Mouse (Mus musculus): ENCODE measurements around the gene Plekhg6. TPM values are rescaled to one million over a fixed set of nuclear protein-coding genes. Genes with fewer than 3 reads are reported as not detected.

Plekhg6 gene
- polyA plus RNA-seq, 1 experiment from 2014 or later = 0.07 TPM

- H3K27me3 ChIP-seq (ENCODE audit: poor library complexity, severe bottlenecking) = no peaks in the 10 kb centered on the region
- no peak overlapping the region for H3K4me3 ChIP-seq
- no peak overlapping the region for H3K27ac ChIP-seq
- no peak for DNase-seq (ENCODE audit: extremely low spot score, low spot score)
- WGBS = 89% methylated on average over 6 of the region's 6 CpGs
- H3K4me1 ChIP-seq = no peaks in the 10 kb centered on the region
- H3K9me3 ChIP-seq = no peaks in the 10 kb centered on the region
- no peaks in the 10 kb centered on the region for H3K36me3 ChIP-seq (replicated peaks)
These were observed 31.1 kb upstream of the Plekhg6 start for GRCm38 (mm10) chr6:125411661-125412060.

- Histone ChIP-seq H3K36me3 (replicated peaks) (no peaks in the 10 kb centered on the region), H3K27me3 (ENCODE audit: poor library complexity, severe bottlenecking) (no peaks in the 10 kb centered on the region), H3K9me3 (no peaks in the 10 kb centered on the region), H3K4me3 (no peak overlapping the region), H3K27ac (no peak overlapping the region), H3K4me1 (no peaks in the 10 kb centered on the region)
- no peak for DNase-seq (ENCODE audit: extremely low spot score, low spot score)
- 68% methylated on average over 8 of the region's 8 CpGs for WGBS
These were observed 30.5 kb upstream of the Plekhg6 start for GRCm38 (mm10) chr6:125410995-125411547.

- Histone ChIP-seq H3K9me3 (no peaks in the 10 kb centered on the region), H3K4me3 (no peak overlapping the region), H3K27ac (no peak overlapping the region), H3K4me1 (peaks cover 3% of the 10 kb centered on the region; the same call in 1 of the 2 replicates), H3K36me3 (replicated peaks) (no peaks in the 10 kb centered on the region), H3K27me3 (ENCODE audit: poor library complexity, severe bottlenecking) (no peaks in the 10 kb centered on the region)
- no peak for DNase-seq (ENCODE audit: extremely low spot score, low spot score)
- 81% methylated on average over 11 of the region's 11 CpGs for WGBS
These were observed 30.0 kb upstream of the Plekhg6 start for GRCm38 (mm10) chr6:125410551-125410950.

GRCm38 (mm10) chr6:125407657-125408056 lies 27.1 kb upstream of the Plekhg6 start:
- DNase-seq (ENCODE audit: extremely low spot score, low spot score) = no peak
- WGBS = 94% methylated on average over 10 of the region's 10 CpGs
- H3K4me3 ChIP-seq = no peak overlapping the region
- no peaks in the 10 kb centered on the region for H3K27me3 ChIP-seq (ENCODE audit: poor library complexity, severe bottlenecking)
- peaks cover 10% of the 10 kb centered on the region; the same call in 1 of the 2 replicates for H3K4me1 ChIP-seq
- no peak overlapping the region for H3K27ac ChIP-seq
- H3K9me3 ChIP-seq = no peaks in the 10 kb centered on the region
- H3K36me3 ChIP-seq (replicated peaks) = no peaks in the 10 kb centered on the region

GRCm38 (mm10) chr6:125407224-125407623 lies 26.6 kb upstream of the Plekhg6 start:
- H3K27ac ChIP-seq = no peak overlapping the region
- no peaks in the 10 kb centered on the region for H3K36me3 ChIP-seq (replicated peaks)
- WGBS = 86% methylated on average over 7 of the region's 7 CpGs
- H3K27me3 ChIP-seq (ENCODE audit: poor library complexity, severe bottlenecking) = no peaks in the 10 kb centered on the region
- peaks cover 10% of the 10 kb centered on the region; the same call in 1 of the 2 replicates for H3K4me1 ChIP-seq
- H3K4me3 ChIP-seq = no peak overlapping the region
- DNase-seq (ENCODE audit: extremely low spot score, low spot score) = no peak
- H3K9me3 ChIP-seq = no peaks in the 10 kb centered on the region

- WGBS = 54% methylated on average over 14 of the region's 14 CpGs
- DNase-seq (ENCODE audit: extremely low spot score, low spot score) = no peak
These were observed 25.1 kb upstream of the Plekhg6 start for GRCm38 (mm10) chr6:125405461-125406382.

GRCm38 (mm10) chr6:125389853-125390252 lies 9.3 kb upstream of the Plekhg6 start:
- Histone ChIP-seq H3K27ac (no peak overlapping the region), H3K4me1 (no peaks in the 10 kb centered on the region), H3K4me3 (no peak overlapping the region), H3K27me3 (ENCODE audit: poor library complexity, severe bottlenecking) (no peaks in the 10 kb centered on the region), H3K9me3 (no peaks in the 10 kb centered on the region), H3K36me3 (replicated peaks) (no peaks in the 10 kb centered on the region)
- 87% methylated on average over 5 of the region's 5 CpGs for WGBS
- DNase-seq (ENCODE audit: extremely low spot score, low spot score) = no peak

More at GRCm38 (mm10) chr6:125405461-125406382, 25.1 kb upstream of the Plekhg6 start:
- Histone ChIP-seq H3K4me1 (peaks cover 10% of the 10 kb centered on the region; the same call in 1 of the 2 replicates), H3K36me3 (replicated peaks) (no peaks in the 10 kb centered on the region), H3K27me3 (ENCODE audit: poor library complexity, severe bottlenecking) (no peaks in the 10 kb centered on the region), H3K4me3 (no peak overlapping the region), H3K9me3 (no peaks in the 10 kb centered on the region), H3K27ac (no peak overlapping the region)

- H3K36me3 ChIP-seq (replicated peaks) = no peaks in the 10 kb centered on the region
- DNase-seq (ENCODE audit: extremely low spot score, low spot score) = no peak
- WGBS = 83% methylated on average over 6 of the region's 6 CpGs
These were observed 5.5 kb upstream of the Plekhg6 start for GRCm38 (mm10) chr6:125386080-125386479.

GRCm38 (mm10) chr6:125385066-125385974 lies 4.7 kb upstream of the Plekhg6 start:
- WGBS = 69% methylated on average over 11 of the region's 11 CpGs
- DNase-seq (ENCODE audit: extremely low spot score, low spot score) = no peak
- Histone ChIP-seq H3K27ac (no peak overlapping the region), H3K4me3 (no peak overlapping the region), H3K36me3 (replicated peaks) (no peaks in the 10 kb centered on the region), H3K27me3 (ENCODE audit: poor library complexity, severe bottlenecking) (peaks cover 27% of the 10 kb centered on the region), H3K9me3 (no peaks in the 10 kb centered on the region), H3K4me1 (peaks cover 10% of the 10 kb centered on the region)

More at GRCm38 (mm10) chr6:125386080-125386479, 5.5 kb upstream of the Plekhg6 start:
- no peak overlapping the region for H3K27ac ChIP-seq
- peaks cover 19% of the 10 kb centered on the region for H3K27me3 ChIP-seq (ENCODE audit: poor library complexity, severe bottlenecking)
- no peak overlapping the region for H3K4me3 ChIP-seq
- no peaks in the 10 kb centered on the region for H3K9me3 ChIP-seq
- H3K4me1 ChIP-seq = peaks cover 4% of the 10 kb centered on the region; the same call in 1 of the 2 replicates

- H3K27ac ChIP-seq = no peak overlapping the region
- DNase-seq (ENCODE audit: extremely low spot score, low spot score) = no peak
- H3K9me3 ChIP-seq = no peaks in the 10 kb centered on the region
- peaks cover 60% of the 10 kb centered on the region for H3K27me3 ChIP-seq (ENCODE audit: poor library complexity, severe bottlenecking)
- H3K4me3 ChIP-seq = no peak overlapping the region
- H3K36me3 ChIP-seq (replicated peaks) = no peaks in the 10 kb centered on the region
- 62% methylated on average over 2 of the region's 2 CpGs for whole genome bisulfite sequencing
- peaks cover 33% of the 10 kb centered on the region for H3K4me1 ChIP-seq
These were observed 1.4 kb upstream of the Plekhg6 start for GRCm38 (mm10) chr6:125382024-125382423.

GRCm38 (mm10) chr6:125379781-125380180 lies 812 bp downstream of the Plekhg6 start:
- Histone ChIP-seq H3K36me3 (replicated peaks) (no peaks in the 10 kb centered on the region), H3K4me3 (peak overlapping the region; percentile 49), H3K27ac (no peak overlapping the region), H3K9me3 (no peaks in the 10 kb centered on the region), H3K4me1 (peaks cover 33% of the 10 kb centered on the region), H3K27me3 (ENCODE audit: poor library complexity, severe bottlenecking) (peaks cover 75% of the 10 kb centered on the region)
- WGBS = 4% methylated on average over 9 of the region's 9 CpGs
- no peak for DNase-seq (ENCODE audit: extremely low spot score, low spot score)

GRCm38 (mm10) chr6:125378621-125379020 lies 2.0 kb downstream of the Plekhg6 start:
- 0 out of 2 replicates have a peak overlapping the region, but pooled peaks have one; percentile 15 for H3K4me3 ChIP-seq
- H3K27me3 ChIP-seq (ENCODE audit: poor library complexity, severe bottlenecking) = peaks cover 83% of the 10 kb centered on the region
- no peak for DNase-seq (ENCODE audit: extremely low spot score, low spot score)
- H3K4me1 ChIP-seq = peaks cover 30% of the 10 kb centered on the region
- no peaks in the 10 kb centered on the region for H3K36me3 ChIP-seq (replicated peaks)
- H3K9me3 ChIP-seq = no peaks in the 10 kb centered on the region
- 11% methylated on average over 6 of the region's 6 CpGs for WGBS
- H3K27ac ChIP-seq = no peak overlapping the region
